Mouse (Mus musculus): ENCODE measurements around the gene Gpm6a. TPM values are rescaled to one million over a fixed set of nuclear protein-coding genes. Genes with fewer than 3 reads are reported as not detected.

The Gpm6a gene
- polyA plus RNA-seq (2015; fragmentation: Nextera tagmentation; extraction: Ambion mirVana) = 7.0 and 7.5 TPM in 2 replicates

GRCm38 (mm10) chr8:54954741-54955455 lies at the start of gene Gpm6a:
Gpm6a (plus strand) TSS chr8:54954843.
- no peaks in the 10 kb centered on the region for H3K4me1 ChIP-seq (ENCODE audit: control insufficient read depth, insufficient read depth, low read length)
- H3K4me2 ChIP-seq (ENCODE audit: low read depth, low read length) = no peak within 1 kb of the TSS
- H3K9ac ChIP-seq (ENCODE audit: low read depth, low read length) = no peak within 1 kb of the TSS
- WGBS = 24% methylated on average over 13 of the region's 13 CpGs
- no peaks in the 10 kb centered on the region for H3K36me3 ChIP-seq (ENCODE audit: control insufficient read depth, insufficient read depth, low read length)
- H3K27me3 ChIP-seq (replicated peaks; ENCODE audit: control insufficient read depth, insufficient read depth, low read length) = no peaks in the 10 kb centered on the region
- no peaks in the 10 kb centered on the region for H3K9me3 ChIP-seq (ENCODE audit: control insufficient read depth, low read length)
- H3K4me3 ChIP-seq (ENCODE audit: low read length) = no peak within 1 kb of the TSS
- H3K27ac ChIP-seq (ENCODE audit: low read length) = no peak within 1 kb of the TSS
- ATAC-seq = no peak

- Histone ChIP-seq H3K4me1 (ENCODE audit: control insufficient read depth, insufficient read depth, low read length) (no peaks in the 10 kb centered on the region), H3K9me3 (ENCODE audit: control insufficient read depth, low read length) (no peaks in the 10 kb centered on the region), H3K36me3 (ENCODE audit: control insufficient read depth, insufficient read depth, low read length) (no peaks in the 10 kb centered on the region), H3K27me3 (replicated peaks; ENCODE audit: control insufficient read depth, insufficient read depth, low read length) (no peaks in the 10 kb centered on the region), H3K4me2 (ENCODE audit: low read depth, low read length) (no peak overlapping the region), H3K27ac (ENCODE audit: low read length) (no peak overlapping the region), H3K9ac (ENCODE audit: low read depth, low read length) (no peak overlapping the region), H3K4me3 (ENCODE audit: low read length) (no peak overlapping the region)
- no peak for ATAC-seq
- 91% methylated on average over 2 of the region's 2 CpGs for WGBS
These were observed 41.8 kb upstream of the Gpm6a start for GRCm38 (mm10) chr8:54912891-54913290.

GRCm38 (mm10) chr8:54917710-54918109 lies 36.9 kb upstream of the Gpm6a start:
- Histone ChIP-seq H3K27me3 (replicated peaks; ENCODE audit: control insufficient read depth, insufficient read depth, low read length) (no peaks in the 10 kb centered on the region), H3K9me3 (ENCODE audit: control insufficient read depth, low read length) (no peaks in the 10 kb centered on the region), H3K36me3 (ENCODE audit: control insufficient read depth, insufficient read depth, low read length) (no peaks in the 10 kb centered on the region), H3K27ac (ENCODE audit: low read length) (no peak overlapping the region), H3K4me3 (ENCODE audit: low read length) (no peak overlapping the region), H3K4me2 (ENCODE audit: low read depth, low read length) (no peak overlapping the region), H3K4me1 (ENCODE audit: control insufficient read depth, insufficient read depth, low read length) (no peaks in the 10 kb centered on the region), H3K9ac (ENCODE audit: low read depth, low read length) (no peak overlapping the region)
- ATAC-seq = no peak
- 87% methylated on average over 6 of the region's 9 CpGs for WGBS

DNA sequence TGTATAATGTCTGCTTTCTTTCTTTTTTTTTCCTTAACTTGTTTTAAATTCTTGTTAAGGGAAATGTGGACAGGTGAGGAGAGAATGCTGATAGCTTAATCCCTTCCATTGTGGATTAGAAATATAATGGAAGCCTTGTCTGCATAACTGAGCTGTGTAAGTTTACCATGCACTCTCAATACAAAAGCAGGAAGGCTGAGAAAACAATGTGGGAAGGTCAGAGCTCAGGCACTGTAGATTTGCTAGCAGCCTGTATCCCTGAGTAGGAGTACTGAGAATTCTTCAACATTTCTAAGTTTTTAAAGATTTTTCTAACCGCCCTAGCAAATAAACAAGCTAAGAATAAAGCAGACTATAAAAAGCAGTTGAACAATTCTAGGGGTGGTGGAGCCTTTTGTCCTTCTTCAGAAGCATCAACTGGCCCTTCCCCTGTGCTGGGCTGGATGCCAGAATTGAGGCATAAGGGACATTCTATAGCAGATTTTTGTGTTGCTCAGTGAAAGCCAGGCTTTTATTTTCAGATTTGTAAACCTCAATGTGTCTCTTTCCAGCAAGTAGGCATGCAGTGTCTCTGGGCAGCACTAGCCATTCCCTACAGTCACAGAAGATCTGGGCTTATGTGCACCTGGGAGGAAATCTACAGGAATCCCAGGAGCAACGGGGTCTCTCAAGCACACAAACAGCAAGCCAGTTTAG lies 32.3 kb upstream of the Gpm6a start:
- H3K36me3 ChIP-seq (ENCODE audit: control insufficient read depth, insufficient read depth, low read length) = no peaks in the 10 kb centered on the region
- no peak for ATAC-seq
- no peaks in the 10 kb centered on the region for H3K9me3 ChIP-seq (ENCODE audit: control insufficient read depth, low read length)
- no peaks in the 10 kb centered on the region for H3K27me3 ChIP-seq (replicated peaks; ENCODE audit: control insufficient read depth, insufficient read depth, low read length)
- WGBS = 48% methylated on average over 2 of the region's 2 CpGs
- no peak overlapping the region for H3K4me3 ChIP-seq (ENCODE audit: low read length)
- no peaks in the 10 kb centered on the region for H3K4me1 ChIP-seq (ENCODE audit: control insufficient read depth, insufficient read depth, low read length)
- H3K4me2 ChIP-seq (ENCODE audit: low read depth, low read length) = no peak overlapping the region
- no peak overlapping the region for H3K9ac ChIP-seq (ENCODE audit: low read depth, low read length)
- H3K27ac ChIP-seq (ENCODE audit: low read length) = no peak overlapping the region

DNA sequence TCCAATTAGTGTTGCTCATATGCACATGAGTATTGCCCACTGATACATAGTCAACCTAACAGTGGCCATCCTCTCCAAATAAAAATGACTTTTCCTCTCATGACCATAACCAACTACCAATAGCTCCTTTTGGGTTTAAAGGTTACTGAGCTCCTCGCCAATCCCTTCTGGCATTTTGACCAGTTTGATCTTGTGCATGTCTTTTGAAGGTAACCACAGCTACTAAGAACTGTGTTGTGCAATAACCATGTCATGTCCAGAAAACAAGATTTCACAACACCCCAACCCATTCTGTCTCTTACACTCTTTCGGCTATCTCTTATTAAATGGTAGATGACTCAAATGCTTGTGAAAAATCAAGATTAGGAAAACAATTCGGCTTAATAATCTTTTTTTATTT lies 29.7 kb upstream of the Gpm6a start:
- H3K27ac ChIP-seq (ENCODE audit: low read length) = no peak overlapping the region
- no peaks in the 10 kb centered on the region for H3K9me3 ChIP-seq (ENCODE audit: control insufficient read depth, low read length)
- no peaks in the 10 kb centered on the region for H3K27me3 ChIP-seq (replicated peaks; ENCODE audit: control insufficient read depth, insufficient read depth, low read length)
- H3K4me2 ChIP-seq (ENCODE audit: low read depth, low read length) = no peak overlapping the region
- no peaks in the 10 kb centered on the region for H3K4me1 ChIP-seq (ENCODE audit: control insufficient read depth, insufficient read depth, low read length)
- WGBS = 81% methylated on average over 3 of the region's 3 CpGs
- no peaks in the 10 kb centered on the region for H3K36me3 ChIP-seq (ENCODE audit: control insufficient read depth, insufficient read depth, low read length)
- ATAC-seq = no peak
- H3K4me3 ChIP-seq (ENCODE audit: low read length) = no peak overlapping the region
- H3K9ac ChIP-seq (ENCODE audit: low read depth, low read length) = no peak overlapping the region

GRCm38 (mm10) chr8:54932306-54932705 lies 22.3 kb upstream of the Gpm6a start:
- Histone ChIP-seq H3K4me1 (ENCODE audit: control insufficient read depth, insufficient read depth, low read length) (no peaks in the 10 kb centered on the region), H3K36me3 (ENCODE audit: control insufficient read depth, insufficient read depth, low read length) (no peaks in the 10 kb centered on the region), H3K4me2 (ENCODE audit: low read depth, low read length) (no peak overlapping the region), H3K9ac (ENCODE audit: low read depth, low read length) (no peak overlapping the region), H3K9me3 (ENCODE audit: control insufficient read depth, low read length) (no peaks in the 10 kb centered on the region), H3K27me3 (replicated peaks; ENCODE audit: control insufficient read depth, insufficient read depth, low read length) (no peaks in the 10 kb centered on the region), H3K27ac (ENCODE audit: low read length) (no peak overlapping the region), H3K4me3 (ENCODE audit: low read length) (no peak overlapping the region)
- 65% methylated on average over 2 of the region's 2 CpGs for WGBS
- no peak for ATAC-seq

GRCm38 (mm10) chr8:54953351-54953750 lies 1.3 kb upstream of the Gpm6a start:
- Histone ChIP-seq H3K4me2 (ENCODE audit: low read depth, low read length) (no peak overlapping the region), H3K9me3 (ENCODE audit: control insufficient read depth, low read length) (no peaks in the 10 kb centered on the region), H3K4me3 (ENCODE audit: low read length) (no peak overlapping the region), H3K27me3 (replicated peaks; ENCODE audit: control insufficient read depth, insufficient read depth, low read length) (no peaks in the 10 kb centered on the region), H3K36me3 (ENCODE audit: control insufficient read depth, insufficient read depth, low read length) (no peaks in the 10 kb centered on the region), H3K4me1 (ENCODE audit: control insufficient read depth, insufficient read depth, low read length) (no peaks in the 10 kb centered on the region), H3K9ac (ENCODE audit: low read depth, low read length) (no peak overlapping the region), H3K27ac (ENCODE audit: low read length) (no peak overlapping the region)
- ATAC-seq = no peak
- 69% methylated on average over 2 of the region's 2 CpGs for WGBS

- Histone ChIP-seq H3K9me3 (ENCODE audit: control insufficient read depth, low read length) (no peaks in the 10 kb centered on the region), H3K36me3 (ENCODE audit: control insufficient read depth, insufficient read depth, low read length) (no peaks in the 10 kb centered on the region), H3K9ac (ENCODE audit: low read depth, low read length) (no peak overlapping the region), H3K4me2 (ENCODE audit: low read depth, low read length) (no peak overlapping the region), H3K4me3 (ENCODE audit: low read length) (no peak overlapping the region), H3K4me1 (ENCODE audit: control insufficient read depth, insufficient read depth, low read length) (no peaks in the 10 kb centered on the region), H3K27me3 (replicated peaks; ENCODE audit: control insufficient read depth, insufficient read depth, low read length) (no peaks in the 10 kb centered on the region), H3K27ac (ENCODE audit: low read length) (no peak overlapping the region)
- WGBS = 61% methylated on average over 6 of the region's 6 CpGs
- ATAC-seq = no peak
These were observed 613 bp upstream of the Gpm6a start for GRCm38 (mm10) chr8:54954030-54954429.

- Histone ChIP-seq H3K4me3 (ENCODE audit: low read length) (no peak overlapping the region), H3K4me2 (ENCODE audit: low read depth, low read length) (no peak overlapping the region), H3K9me3 (ENCODE audit: control insufficient read depth, low read length) (no peaks in the 10 kb centered on the region), H3K27ac (ENCODE audit: low read length) (no peak overlapping the region), H3K9ac (ENCODE audit: low read depth, low read length) (no peak overlapping the region), H3K4me1 (ENCODE audit: control insufficient read depth, insufficient read depth, low read length) (no peaks in the 10 kb centered on the region), H3K36me3 (ENCODE audit: control insufficient read depth, insufficient read depth, low read length) (no peaks in the 10 kb centered on the region), H3K27me3 (replicated peaks; ENCODE audit: control insufficient read depth, insufficient read depth, low read length) (no peaks in the 10 kb centered on the region)
- 73% methylated on average over 3 of the region's 3 CpGs for WGBS
- no peak for ATAC-seq
These were observed 785 bp downstream of the Gpm6a start for GRCm38 (mm10) chr8:54955456-54955800.
